Mouse (Mus musculus) neural tube, embryonic 15.5 days (tissue): ENCODE measurements around the gene Aff4. TPM values are rescaled to one million over a fixed set of nuclear protein-coding genes. Genes with fewer than 3 reads are reported as not detected.
"Not testable (repeated sequence)": the region's sequence is repeated elsewhere in the genome, so short reads cannot be mapped to it uniquely, and the experiment has no call there.

ENCODE experiments used
- ATAC-seq: fragments of 200-750 bp; cut with Nextera tagmentation; 2 replicates; pipeline ENCODE4 v1.8.0; 2017; ENCODE audit warnings: mild to moderate bottlenecking, moderate TSS enrichment, moderate library complexity; ENCODE audit not compliant: low FRiP score
- H3K27ac ChIP-seq: fragments of 300-500 bp; sonication (generic); replicated peaks from 2 replicates; pipeline ENCODE4 v1.5.1; 2015; ENCODE audit warnings: mild to moderate bottlenecking, inconsistent platforms
- H3K27me3 ChIP-seq: fragments of 300-500 bp; sonication (generic); replicated peaks from 2 replicates; pipeline ENCODE4 v1.6.1; 2015; ENCODE audit warnings: inconsistent platforms
- H3K36me3 ChIP-seq: fragments of 300-500 bp; sonication (generic); 2 replicates; pipeline ENCODE4 v1.6.1; 2015; ENCODE audit warnings: inconsistent platforms
- H3K4me1 ChIP-seq: fragments of 300-500 bp; sonication (generic); 2 replicates; pipeline ENCODE4 v1.6.1; 2015; ENCODE audit warnings: inconsistent platforms
- H3K4me2 ChIP-seq: fragments of 300-500 bp; sonication (generic); 2 replicates; pipeline ENCODE4 v1.6.1; 2015; ENCODE audit warnings: inconsistent platforms, mild to moderate bottlenecking, moderate library complexity
- H3K4me3 ChIP-seq: fragments of 300-500 bp; sonication (generic); replicated peaks from 2 replicates; pipeline ENCODE4 v1.5.1; 2015; ENCODE audit warnings: mild to moderate bottlenecking, inconsistent platforms
- H3K9ac ChIP-seq: fragments of 300-500 bp; sonication (generic); replicated peaks from 2 replicates; pipeline ENCODE4 v1.6.1; 2015; ENCODE audit warnings: mild to moderate bottlenecking, inconsistent platforms
- H3K9me3 ChIP-seq: fragments of 300-500 bp; sonication (generic); replicated peaks from 2 replicates; pipeline ENCODE4 v1.6.1; 2016; ENCODE audit warnings: inconsistent platforms
- WGBS: fragments of 180-500 bp; shearing (Covaris S2); methylation state at CpG from one replicate; pipeline ENCODE4 v1.1.7; 2015; ENCODE audit warnings: mixed read lengths; 5-methylcytosine and 5-hydroxymethylcytosine counted together
- polyA plus RNA-seq: library from polyadenylated mRNA; unstranded; fragments of >200 nt; fragmentation: Nextera tagmentation; extraction: Ambion mirVana; gene quantifications from 2 replicates; pipeline ENCODE4 v1.2.1, GENCODE M21; 2015

Aff4 gene
- polyA plus RNA-seq = 35.5 and 40.1 TPM in 2 replicates

DNA sequence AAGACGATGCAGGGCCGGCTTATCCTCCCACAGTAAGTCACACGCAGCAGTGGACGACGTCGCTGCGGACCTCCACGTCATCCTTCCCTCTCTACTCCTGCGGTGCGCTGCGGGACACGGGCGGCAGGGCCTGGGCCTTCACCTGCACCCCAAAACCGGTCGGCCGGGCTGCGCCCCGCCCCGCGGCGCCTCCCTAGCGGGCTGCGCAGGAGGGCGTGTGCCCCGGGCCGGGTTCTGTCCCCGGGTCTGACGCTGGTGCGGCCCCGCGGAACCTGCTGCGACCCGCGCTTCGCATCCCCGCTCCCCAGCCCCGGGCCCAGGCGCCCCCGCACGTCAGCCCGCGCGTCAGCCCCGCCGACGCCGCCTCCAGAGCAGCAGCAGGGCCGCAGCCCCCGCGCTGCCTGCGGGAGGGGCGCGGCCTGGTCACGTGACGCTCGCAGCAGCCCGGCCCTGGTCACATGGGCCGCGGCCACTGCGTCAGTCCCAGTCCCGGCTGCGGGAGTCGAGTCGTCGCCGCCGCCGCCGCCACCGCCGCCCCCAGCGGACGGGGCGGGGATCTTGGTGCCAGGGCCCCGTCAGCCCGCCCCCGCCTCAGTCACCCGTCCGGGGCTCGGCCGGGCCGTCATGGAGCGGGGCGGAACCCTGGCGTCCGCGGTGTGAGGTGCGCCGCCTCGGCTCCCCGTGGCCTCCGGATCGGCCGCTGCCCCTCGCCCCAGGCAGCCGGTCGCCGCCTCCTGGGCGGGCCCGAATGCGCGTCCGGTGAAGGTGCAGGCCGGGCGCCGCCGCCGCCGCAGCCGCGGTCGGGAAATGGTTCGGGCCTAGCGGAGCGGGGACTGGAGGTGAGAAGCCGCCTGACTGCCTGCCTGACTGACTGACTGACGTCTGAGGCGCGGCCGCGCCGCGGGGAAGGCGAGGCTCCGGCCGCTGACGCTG, at the start of gene Aff4:
Aff4 (plus strand) TSS at position 543 of the 933 bp plus-strand sequence.
- Histone ChIP-seq H3K27me3 (no peaks in the 10 kb centered on the region), H3K4me1 (peaks cover 15% of the 10 kb centered on the region), H3K4me3 (peak within 1 kb of the TSS; percentile 96), H3K4me2 (peak within 1 kb of the TSS; percentile 76), H3K27ac (peak within 1 kb of the TSS; percentile 99), H3K9me3 (no peaks in the 10 kb centered on the region), H3K36me3 (no peaks in the 10 kb centered on the region), H3K9ac (peak within 1 kb of the TSS; percentile 99)
- under 1% methylated on average over 109 of the region's 127 CpGs for WGBS
- peak; percentile 96 for ATAC-seq

DNA sequence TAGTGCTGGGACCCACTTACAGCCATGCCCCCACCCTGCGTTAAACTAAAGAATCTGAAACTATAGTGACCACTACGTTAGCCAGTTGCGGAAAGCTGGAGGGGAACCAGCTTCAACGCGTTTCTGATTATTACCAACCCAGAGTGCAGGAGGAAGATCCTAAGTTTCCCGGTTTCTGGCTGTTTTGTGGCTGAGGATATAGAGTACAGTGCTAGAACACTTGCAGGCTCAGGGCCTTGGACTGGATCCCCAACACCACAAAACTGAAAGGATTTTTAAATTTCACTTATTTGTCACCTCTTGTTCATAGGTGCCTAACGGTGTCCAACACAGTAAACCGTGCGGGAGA, 49.5 kb upstream of the Aff4 start:
- no peaks in the 10 kb centered on the region for H3K36me3 ChIP-seq
- peaks cover 37% of the 10 kb centered on the region for H3K4me1 ChIP-seq
- no peaks in the 10 kb centered on the region for H3K9me3 ChIP-seq
- peak overlapping the region; percentile 93 for H3K4me3 ChIP-seq
- no peak for ATAC-seq
- peak overlapping the region; percentile 44 for H3K9ac ChIP-seq
- H3K4me2 ChIP-seq = peak overlapping the region; percentile 62
- WGBS = 58% methylated on average over 9 of the region's 9 CpGs
- H3K27ac ChIP-seq = peak overlapping the region; percentile 93
- H3K27me3 ChIP-seq = no peaks in the 10 kb centered on the region

DNA sequence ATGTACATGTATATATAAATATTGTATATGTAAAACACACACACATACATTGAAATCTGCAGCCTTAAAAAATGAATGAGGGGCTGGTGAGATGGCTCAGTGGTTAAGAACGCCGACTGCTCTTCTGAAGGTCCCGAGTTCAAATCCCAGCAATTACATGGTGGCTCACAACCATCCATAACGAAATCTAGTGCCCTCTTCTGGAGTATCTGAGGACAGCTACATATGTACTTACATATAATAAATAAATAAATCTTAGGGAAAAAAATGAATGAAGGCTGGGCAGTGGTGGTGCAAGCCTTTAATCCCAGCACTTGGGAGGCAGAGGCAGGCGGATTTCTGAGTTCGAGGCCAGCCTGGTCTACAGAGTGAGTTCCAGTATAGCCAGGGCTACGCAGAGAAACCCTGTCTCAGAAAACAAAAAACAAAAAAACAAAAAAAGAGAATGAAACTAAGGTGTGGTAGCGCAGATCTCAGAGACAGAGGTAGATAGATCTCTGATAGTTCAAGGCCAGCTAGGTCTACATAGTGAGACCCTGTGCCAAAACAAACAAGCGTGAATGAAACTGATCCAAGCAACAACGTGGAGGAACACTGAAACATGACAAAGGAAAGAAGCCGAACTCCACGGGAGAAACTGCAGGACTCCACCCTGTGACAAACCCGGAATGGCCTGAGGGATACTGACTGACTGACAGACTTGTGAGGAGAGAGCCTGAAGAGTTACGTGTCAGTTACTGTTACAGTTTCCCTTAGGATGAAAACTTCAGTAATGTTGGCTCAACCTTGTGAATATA, 46.4 kb upstream of the Aff4 start:
- Histone ChIP-seq H3K27ac (no peak overlapping the region), H3K4me2 (no peak overlapping the region), H3K4me1 (peaks cover 10% of the 10 kb centered on the region), H3K27me3 (no peaks in the 10 kb centered on the region), H3K9me3 (no peaks in the 10 kb centered on the region), H3K36me3 (no peaks in the 10 kb centered on the region), H3K9ac (no peak overlapping the region), H3K4me3 (no peak overlapping the region)
- no peak for ATAC-seq
- 89% methylated on average over 14 of the region's 14 CpGs for WGBS

DNA sequence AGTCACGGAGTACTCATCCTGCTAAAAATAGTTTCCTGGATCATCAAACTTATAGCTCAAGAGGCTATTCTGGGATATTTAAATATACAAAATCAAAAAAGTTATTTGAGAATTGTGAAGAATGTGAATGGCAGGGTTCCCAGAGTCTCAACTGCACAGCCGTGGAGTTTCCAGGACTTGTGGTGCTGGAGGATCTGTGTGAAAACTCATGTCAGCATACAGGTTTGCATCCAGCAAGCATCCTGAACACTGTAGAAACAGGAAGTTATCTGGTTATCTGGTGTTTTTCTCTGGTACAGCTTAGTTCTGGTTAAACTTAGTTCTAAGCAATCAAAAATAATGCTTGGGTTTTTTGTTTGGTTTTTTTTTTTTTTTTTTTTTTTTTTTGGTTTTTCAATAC, 43.7 kb upstream of the Aff4 start:
- no peak for ATAC-seq
- no peaks in the 10 kb centered on the region for H3K9me3 ChIP-seq
- no peaks in the 10 kb centered on the region for H3K36me3 ChIP-seq
- 87% methylated on average over 2 of the region's 2 CpGs for WGBS
- no peak overlapping the region for H3K4me3 ChIP-seq
- H3K4me2 ChIP-seq = no peak overlapping the region
- H3K4me1 ChIP-seq = no peaks in the 10 kb centered on the region
- H3K27me3 ChIP-seq = no peaks in the 10 kb centered on the region
- H3K27ac ChIP-seq = no peak overlapping the region
- H3K9ac ChIP-seq = no peak overlapping the region

DNA sequence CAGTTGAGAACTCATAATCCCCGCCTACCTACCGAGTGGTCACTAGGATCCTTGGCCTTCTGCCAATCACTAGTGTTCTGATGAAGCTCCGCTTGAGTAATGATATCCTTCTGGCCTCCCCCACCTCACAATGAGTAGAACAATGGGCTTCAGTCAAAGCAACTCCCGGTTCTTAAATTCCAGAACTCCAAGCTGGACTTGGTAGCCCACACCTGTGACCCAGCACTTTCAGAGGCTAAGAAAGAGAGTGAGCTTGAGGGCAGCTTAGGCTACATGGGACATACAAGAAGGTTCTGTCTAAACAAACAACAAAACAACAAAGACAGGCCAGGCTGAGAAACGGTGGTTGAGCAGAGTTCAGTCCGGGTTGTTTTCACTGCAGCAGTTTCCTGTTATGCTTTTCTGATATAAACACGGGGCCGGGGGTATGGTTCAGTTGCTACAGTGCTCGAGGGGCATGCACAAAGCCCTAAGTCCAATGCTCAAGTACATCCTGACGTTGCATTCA, 43.0 kb upstream of the Aff4 start:
- WGBS = 73% methylated on average over 10 of the region's 10 CpGs
- no peak for ATAC-seq

DNA sequence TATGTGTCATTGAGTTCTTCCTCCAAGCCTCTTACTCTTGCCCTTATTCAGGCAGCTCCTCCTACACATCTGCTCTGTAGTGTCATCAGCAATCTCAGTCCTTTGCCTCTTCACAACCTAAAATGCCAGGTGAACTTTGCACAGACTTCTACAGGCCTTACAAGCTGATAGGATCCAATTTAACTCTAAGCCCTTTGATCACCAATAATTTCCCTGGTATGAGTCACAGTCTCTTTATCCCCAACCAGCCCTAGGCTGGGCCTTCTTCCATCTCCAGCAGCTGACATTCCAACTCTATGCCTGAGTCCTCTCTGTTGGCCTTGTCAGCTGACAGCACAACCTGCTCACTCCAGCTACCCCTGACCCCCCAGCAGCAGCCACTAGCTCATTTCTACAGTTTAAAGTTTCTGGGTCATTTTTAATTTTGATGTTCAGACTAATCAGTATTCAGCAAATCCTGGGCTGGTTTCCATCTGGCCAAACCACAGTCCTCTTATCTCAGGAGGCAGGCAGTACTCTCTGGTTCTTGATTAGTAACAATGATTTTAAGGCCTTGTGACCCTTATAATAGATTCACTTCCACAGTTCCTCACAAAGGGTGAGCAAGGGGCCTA, 42.3 kb upstream of the Aff4 start:
- no peaks in the 10 kb centered on the region for H3K36me3 ChIP-seq

More for the DNA sequence above, 43.0 kb upstream of the Aff4 start:
- Histone ChIP-seq H3K36me3 (no peaks in the 10 kb centered on the region), H3K27me3 (no peaks in the 10 kb centered on the region), H3K9me3 (no peaks in the 10 kb centered on the region), H3K4me1 (no peaks in the 10 kb centered on the region), H3K9ac (no peak overlapping the region), H3K4me2 (no peak overlapping the region), H3K4me3 (no peak overlapping the region), H3K27ac (no peak overlapping the region)

DNA sequence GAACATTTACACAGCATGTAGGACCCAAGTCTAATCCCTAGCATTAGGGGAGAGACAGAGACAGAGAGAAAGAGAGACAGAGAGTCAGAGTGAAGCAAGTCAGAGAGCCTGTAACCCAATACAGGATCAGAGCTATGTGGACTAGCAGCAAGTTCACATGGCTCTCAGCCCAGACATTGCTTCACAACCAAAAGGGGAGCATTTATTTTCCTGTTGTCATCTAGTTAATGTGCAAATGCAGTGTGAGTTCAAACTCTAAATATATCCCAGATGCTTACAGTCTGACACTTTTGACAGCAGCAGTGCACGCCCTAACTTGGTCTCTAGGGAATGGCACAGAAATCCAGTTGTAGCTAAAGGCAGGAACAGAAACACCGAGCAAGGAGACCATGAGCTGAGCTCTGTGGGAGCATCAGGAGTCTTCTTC, 41.7 kb upstream of the Aff4 start:
- WGBS = 65% methylated on average over 2 of the region's 2 CpGs
- Histone ChIP-seq H3K9me3 (no peaks in the 10 kb centered on the region), H3K4me3 (no peak overlapping the region)

More for the DNA sequence above, 42.3 kb upstream of the Aff4 start:
- Histone ChIP-seq H3K4me3 (no peak overlapping the region), H3K27ac (no peak overlapping the region; the same call in 1 of the 2 replicates), H3K4me1 (no peaks in the 10 kb centered on the region), H3K9ac (no peak overlapping the region), H3K4me2 (no peak overlapping the region), H3K9me3 (no peaks in the 10 kb centered on the region), H3K27me3 (no peaks in the 10 kb centered on the region)
- no peak for ATAC-seq

DNA sequence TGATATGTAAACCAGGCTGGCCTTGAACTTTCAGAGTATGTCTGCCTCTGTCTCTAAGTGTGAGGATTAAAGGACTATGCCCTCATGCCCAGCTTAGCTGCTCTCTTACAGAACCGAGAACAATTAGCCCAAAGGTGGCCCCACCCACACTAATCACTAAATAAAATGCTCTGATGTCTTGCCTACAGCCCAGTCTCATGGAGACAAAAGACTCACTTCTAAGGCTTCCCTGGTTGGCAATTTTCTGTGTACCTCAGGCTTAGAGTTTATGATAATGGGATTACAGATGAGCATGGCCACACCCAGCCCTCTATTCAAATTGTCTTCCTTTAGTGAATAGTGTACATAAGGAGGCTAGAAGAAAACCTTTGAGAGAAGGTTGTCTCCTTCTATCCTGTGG, 39.2 kb upstream of the Aff4 start:
- Histone ChIP-seq H3K4me1 (no peaks in the 10 kb centered on the region), H3K27me3 (no peaks in the 10 kb centered on the region), H3K27ac (no peak overlapping the region), H3K4me3 (no peak overlapping the region), H3K4me2 (no peak overlapping the region), H3K36me3 (no peaks in the 10 kb centered on the region), H3K9ac (no peak overlapping the region), H3K9me3 (no peaks in the 10 kb centered on the region)
- ATAC-seq = no peak
- 48% methylated on average over 1 of the region's 1 CpGs for WGBS

More for the DNA sequence above, 41.7 kb upstream of the Aff4 start:
- Histone ChIP-seq H3K27ac (no peak overlapping the region; the same call in 1 of the 2 replicates), H3K9ac (no peak overlapping the region), H3K36me3 (no peaks in the 10 kb centered on the region), H3K4me1 (no peaks in the 10 kb centered on the region), H3K4me2 (no peak overlapping the region), H3K27me3 (no peaks in the 10 kb centered on the region)
- ATAC-seq = no peak

DNA sequence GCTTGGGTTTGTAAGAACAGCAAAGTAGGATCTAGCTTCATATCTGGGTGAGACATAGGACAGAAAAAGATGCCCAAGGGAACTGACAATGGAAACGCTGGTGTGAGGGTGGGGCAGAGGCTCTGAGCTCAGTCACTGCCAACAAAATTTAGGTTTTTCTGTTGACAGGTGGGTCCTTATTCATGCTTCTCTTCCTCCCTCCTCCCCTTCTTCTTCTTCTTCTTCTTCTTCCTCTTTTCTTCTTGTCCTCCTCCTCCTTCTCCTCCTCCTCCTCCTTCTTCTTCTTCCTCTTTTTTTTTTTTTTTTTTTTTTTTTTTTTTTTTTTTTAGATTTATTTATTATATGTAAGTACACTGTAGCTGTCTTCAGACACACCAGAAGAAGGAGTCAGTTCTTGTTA, 37.8 kb upstream of the Aff4 start:
- not testable (repeated sequence) for H3K36me3 ChIP-seq, H3K4me2 ChIP-seq, ATAC-seq, H3K9me3 ChIP-seq, H3K4me3 ChIP-seq, H3K27ac ChIP-seq, H3K27me3 ChIP-seq, H3K9ac ChIP-seq, H3K4me1 ChIP-seq
- 84% methylated on average over 1 of the region's 1 CpGs for WGBS

DNA sequence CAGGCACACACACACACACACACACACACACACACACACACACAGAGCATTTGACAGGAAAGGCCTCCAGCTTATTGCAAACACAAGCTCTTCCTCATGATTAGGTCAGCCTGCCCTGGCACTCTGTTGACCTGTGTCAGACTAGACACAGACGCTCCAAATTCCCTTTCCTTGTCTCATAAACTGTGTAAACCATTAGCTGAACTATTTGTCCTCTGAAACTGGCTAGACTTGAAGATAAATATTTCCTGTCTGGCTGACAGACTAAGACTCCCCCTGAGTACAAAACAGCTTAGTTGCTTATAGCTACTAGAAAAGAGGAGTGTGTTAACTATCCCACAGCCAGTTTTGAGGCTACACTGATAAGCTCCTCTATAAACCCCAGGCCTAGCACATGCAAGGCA, 35.9 kb upstream of the Aff4 start:
- Histone ChIP-seq H3K9ac (no peak overlapping the region), H3K27ac (no peak overlapping the region), H3K36me3 (no peaks in the 10 kb centered on the region), H3K27me3 (no peaks in the 10 kb centered on the region), H3K9me3 (no peaks in the 10 kb centered on the region), H3K4me2 (no peak overlapping the region), H3K4me1 (no peaks in the 10 kb centered on the region), H3K4me3 (no peak overlapping the region)
- 63% methylated on average over 1 of the region's 1 CpGs for WGBS
- ATAC-seq = no peak

DNA sequence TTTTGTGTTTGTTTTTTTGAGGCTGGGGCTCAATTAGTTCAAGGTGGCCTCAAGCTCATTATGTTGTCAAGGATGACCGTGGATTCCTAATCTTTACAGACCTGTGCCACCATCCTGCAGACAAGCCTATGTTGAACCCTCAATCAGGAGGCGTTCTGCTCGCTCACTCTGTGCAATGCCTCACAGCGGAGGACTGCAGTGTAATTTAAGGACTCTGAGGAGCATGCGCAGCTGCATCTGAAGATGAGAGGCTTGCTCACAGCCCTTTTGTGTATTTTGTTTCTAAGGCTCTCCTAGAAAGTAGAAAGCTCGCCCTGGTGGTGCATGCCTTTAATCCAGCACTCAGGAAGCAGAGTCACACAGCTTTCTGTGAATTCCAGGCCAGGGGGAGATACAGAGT, 33.6 kb upstream of the Aff4 start:
- no peak for ATAC-seq
- H3K4me2 ChIP-seq = no peak overlapping the region
- no peak overlapping the region for H3K27ac ChIP-seq
- H3K4me1 ChIP-seq = no peaks in the 10 kb centered on the region
- H3K9ac ChIP-seq = no peak overlapping the region
- no peaks in the 10 kb centered on the region for H3K9me3 ChIP-seq
- H3K4me3 ChIP-seq = no peak overlapping the region
- H3K27me3 ChIP-seq = no peaks in the 10 kb centered on the region
- no peaks in the 10 kb centered on the region for H3K36me3 ChIP-seq
- WGBS = 41% methylated on average over 6 of the region's 6 CpGs
